Mouse (Mus musculus) kidney, postnatal 0 days (tissue): ENCODE measurements around the gene Ush2a. TPM values are rescaled to one million over a fixed set of nuclear protein-coding genes. Genes with fewer than 3 reads are reported as not detected.

Source experiments
- ATAC-seq: fragments of 200-750 bp; cut with Nextera tagmentation; replicated peaks from 2 replicates; pipeline ENCODE4 v1.8.0; 2017; ENCODE audit warnings: low read depth, moderate number of reproducible peaks, moderate TSS enrichment, moderate library complexity; ENCODE audit not compliant: low FRiP score
- DNase-seq: peaks from one replicate; pipeline ENCODE4 v3.0.0-alpha.2; 2016; ENCODE audit warnings: low spot score
- H3K27ac ChIP-seq: fragments of 300-500 bp; sonication (generic); 2 replicates; pipeline ENCODE4 v1.5.1; 2014; ENCODE audit warnings: mild to moderate bottlenecking
- H3K27me3 ChIP-seq: fragments of 300-500 bp; sonication (generic); 2 replicates; pipeline ENCODE4 v1.6.1; 2014; ENCODE audit warnings: low read length, mixed read lengths; ENCODE audit not compliant: insufficient read depth
- H3K36me3 ChIP-seq: fragments of 300-500 bp; sonication (generic); 2 replicates; pipeline ENCODE4 v1.6.1; 2014; ENCODE audit warnings: low read length, mixed read lengths; ENCODE audit not compliant: insufficient read depth
- H3K4me1 ChIP-seq: fragments of 300-500 bp; sonication (generic); replicated peaks from 2 replicates; pipeline ENCODE4 v1.6.1; 2014; ENCODE audit warnings: antibody characterized with exemption, low read length, mixed read lengths; ENCODE audit not compliant: insufficient read depth
- H3K4me2 ChIP-seq: fragments of 300-500 bp; sonication (generic); 2 replicates; pipeline ENCODE4 v1.6.1; 2014; ENCODE audit warnings: mild to moderate bottlenecking, low read length, moderate library complexity, mixed read lengths
- H3K4me3 ChIP-seq: fragments of 300-500 bp; sonication (generic); replicated peaks from 2 replicates; pipeline ENCODE4 v1.5.1; 2014; ENCODE audit warnings: low read depth, low read length
- H3K9ac ChIP-seq: fragments of 300-500 bp; sonication (generic); 2 replicates; pipeline ENCODE4 v1.6.1; 2014; ENCODE audit warnings: low read depth, low read length
- H3K9me3 ChIP-seq: fragments of 300-500 bp; sonication (generic); replicated peaks from 2 replicates; pipeline ENCODE4 v1.6.1; 2016; ENCODE audit warnings: low read length, inconsistent platforms, mixed read lengths
- CTCF ChIP-seq: IDR thresholded peaks from 2 replicates; pipeline ENCODE4 v1.5.1; 2016; ENCODE audit warnings: antibody characterized with exemption, low read depth, mild to moderate bottlenecking, moderate library complexity
- WGBS: fragments of 180-500 bp; shearing (Covaris S2); extraction: QIAGEN DNeasy Blood & Tissue Kit; methylation state at CpG from one replicate; pipeline ENCODE4 v1.1.7; 2014; 5-methylcytosine and 5-hydroxymethylcytosine counted together
- polyA plus RNA-seq: library from polyadenylated mRNA; unstranded; fragments of >200 nt; fragmentation: Nextera tagmentation; extraction: Ambion mirVana; gene quantifications from 2 replicates; pipeline ENCODE4 v1.2.1, GENCODE M21; 2015

Ush2a gene
- polyA plus RNA-seq, 1 experiment from 2014 or later: not detected

- Histone ChIP-seq H3K36me3 (no peaks in the 10 kb centered on the region), H3K27me3 (no peaks in the 10 kb centered on the region), H3K27ac (no peak overlapping the region), H3K4me2 (no peak overlapping the region), H3K4me1 (no peaks in the 10 kb centered on the region), H3K9ac (no peak overlapping the region), H3K9me3 (no peaks in the 10 kb centered on the region), H3K4me3 (no peak overlapping the region)
- TF ChIP-seq CTCF: no peak
- ATAC-seq (no peak), DNase-seq (no peak)
- 76% methylated on average over 10 of the region's 10 CpGs for WGBS
Measured at GRCm38 (mm10) chr1:188675511-188675863, 413.7 kb downstream of the Ush2a start.

- TF ChIP-seq CTCF: 0 out of 2 replicates have a peak, but pooled peaks have one; percentile 10
- ATAC-seq (no peak), DNase-seq (no peak)
- H3K4me1 ChIP-seq: no peaks in the 10 kb centered on the region
- no peak overlapping the region for H3K27ac ChIP-seq
- no peaks in the 10 kb centered on the region for H3K9me3 ChIP-seq
- H3K9ac ChIP-seq: no peak overlapping the region
- no peak overlapping the region for H3K4me2 ChIP-seq
- 51% methylated on average over 8 of the region's 8 CpGs for WGBS
- no peaks in the 10 kb centered on the region for H3K36me3 ChIP-seq
- no peak overlapping the region for H3K4me3 ChIP-seq
- H3K27me3 ChIP-seq: no peaks in the 10 kb centered on the region
Measured at GRCm38 (mm10) chr1:188678189-188678588, 416.4 kb downstream of the Ush2a start.

GRCm38 (mm10) chr1:188686362-188686761 is 424.5 kb downstream of the Ush2a start:
- ATAC-seq: no peak
- Histone ChIP-seq H3K4me2 (no peak overlapping the region), H3K27ac (no peak overlapping the region), H3K4me3 (no peak overlapping the region), H3K4me1 (no peaks in the 10 kb centered on the region), H3K9ac (no peak overlapping the region), H3K9me3 (no peaks in the 10 kb centered on the region), H3K36me3 (no peaks in the 10 kb centered on the region), H3K27me3 (no peaks in the 10 kb centered on the region)
- no peak for DNase-seq
- no peak for TF ChIP-seq CTCF
- 96% methylated on average over 14 of the region's 14 CpGs for WGBS

- no peaks in the 10 kb centered on the region for H3K36me3 ChIP-seq
- H3K4me1 ChIP-seq: no peaks in the 10 kb centered on the region
- no peak for ATAC-seq
- TF ChIP-seq CTCF: no peak
- WGBS: 64% methylated on average over 2 of the region's 2 CpGs
- no peak overlapping the region for H3K4me3 ChIP-seq
- H3K27me3 ChIP-seq: no peaks in the 10 kb centered on the region
- H3K9me3 ChIP-seq: no peaks in the 10 kb centered on the region
- H3K4me2 ChIP-seq: no peak overlapping the region
- H3K27ac ChIP-seq: no peak overlapping the region
- H3K9ac ChIP-seq: no peak overlapping the region
- no peak for DNase-seq
Measured at GRCm38 (mm10) chr1:188696295-188696694, 434.5 kb downstream of the Ush2a start.

GRCm38 (mm10) chr1:188708176-188708575 is 446.4 kb downstream of the Ush2a start:
- Histone ChIP-seq H3K27me3 (no peaks in the 10 kb centered on the region), H3K36me3 (no peaks in the 10 kb centered on the region), H3K4me3 (no peak overlapping the region), H3K9ac (no peak overlapping the region), H3K4me2 (no peak overlapping the region), H3K27ac (no peak overlapping the region), H3K9me3 (no peaks in the 10 kb centered on the region), H3K4me1 (no peaks in the 10 kb centered on the region)
- peak; percentile 22; the same call in 1 of the 2 replicates for TF ChIP-seq CTCF
- DNase-seq (no peak), ATAC-seq (no peak)
- WGBS: 88% methylated on average over 4 of the region's 4 CpGs

GRCm38 (mm10) chr1:188708694-188709093 is 446.9 kb downstream of the Ush2a start:
- Histone ChIP-seq H3K9ac (no peak overlapping the region), H3K4me3 (no peak overlapping the region), H3K9me3 (no peaks in the 10 kb centered on the region), H3K27me3 (no peaks in the 10 kb centered on the region), H3K4me2 (no peak overlapping the region), H3K4me1 (no peaks in the 10 kb centered on the region), H3K36me3 (no peaks in the 10 kb centered on the region), H3K27ac (no peak overlapping the region)
- ATAC-seq (no peak), DNase-seq (no peak)
- WGBS: 92% methylated on average over 10 of the region's 10 CpGs
- no peak for TF ChIP-seq CTCF

- DNase-seq (no peak), ATAC-seq (no peak)
- Histone ChIP-seq H3K36me3 (no peaks in the 10 kb centered on the region), H3K4me2 (no peak overlapping the region), H3K9ac (no peak overlapping the region), H3K27ac (no peak overlapping the region), H3K4me3 (no peak overlapping the region), H3K27me3 (no peaks in the 10 kb centered on the region), H3K9me3 (no peaks in the 10 kb centered on the region), H3K4me1 (no peaks in the 10 kb centered on the region)
- 78% methylated on average over 18 of the region's 18 CpGs for WGBS
- TF ChIP-seq CTCF: no peak
Measured at GRCm38 (mm10) chr1:188714131-188714530, 452.3 kb downstream of the Ush2a start.
